Mouse (Mus musculus) spleen, adult 2 months (tissue): ENCODE data around the gene Shank3. TPM values are rescaled to one million over a fixed set of nuclear protein-coding genes. Genes with fewer than 3 reads are reported as not detected.

ENCODE experiments used
- DNase-seq, 2 experiments: peaks; one replicate each; pipeline versions ENCODE4 v3.0.0 to v3.0.0-alpha.2; 2012 to 2021; ENCODE audit warnings: low spot score in 2 of 2, low read depth in 1 of 2
- H3K27ac ChIP-seq: fragments of 200-500 bp; 2 replicates; pipeline ENCODE4 v1.5.1; 2012; ENCODE audit warnings: low read length, inconsistent platforms; ENCODE audit not compliant: insufficient read depth
- H3K27me3 ChIP-seq: fragments of 200-500 bp; 2 replicates; pipeline ENCODE4 v1.6.1; 2012; ENCODE audit warnings: mild to moderate bottlenecking, moderate library complexity, low read length, inconsistent platforms; ENCODE audit not compliant: control insufficient read depth, insufficient read depth
- H3K36me3 ChIP-seq: fragments of 200-500 bp; 2 replicates; pipeline ENCODE4 v1.6.1; 2012; ENCODE audit warnings: mild to moderate bottlenecking, low read length, inconsistent platforms; ENCODE audit not compliant: control insufficient read depth, insufficient read depth
- H3K4me1 ChIP-seq: fragments of 200-500 bp; 2 replicates; pipeline ENCODE4 v1.6.1; 2011; ENCODE audit warnings: inconsistent platforms; ENCODE audit not compliant: control insufficient read depth, insufficient read depth, insufficient read length
- H3K4me3 ChIP-seq: fragments of 200-500 bp; 2 replicates; pipeline ENCODE4 v1.5.1; 2011; ENCODE audit warnings: mild to moderate bottlenecking, inconsistent platforms; ENCODE audit not compliant: insufficient read depth, insufficient read length; ENCODE audit errors: extremely low read depth
- CTCF ChIP-seq: fragments of 200-500 bp; IDR thresholded peaks from 2 replicates; pipeline ENCODE4 v1.5.1; 2011; ENCODE audit warnings: mild to moderate bottlenecking, inconsistent platforms; ENCODE audit not compliant: insufficient read depth, insufficient read length, insufficient replicate concordance; ENCODE audit errors: extremely low read depth
- POLR2A ChIP-seq: fragments of 200-500 bp; IDR thresholded peaks from 2 replicates; pipeline ENCODE4 v1.6.1; 2011; ENCODE audit warnings: low read depth, low read length, inconsistent platforms
- WGBS: fragments of 180-500 bp; shearing (Covaris S2); methylation state at CpG from one replicate; pipeline ENCODE4 v1.1.7; 2018; 5-methylcytosine and 5-hydroxymethylcytosine counted together
- polyA plus RNA-seq: library from polyadenylated mRNA; depleted of rRNA; stranded (reverse); fragments of >200 nt; gene quantifications from 2 replicates; pipeline ENCODE4 v1.2.3, GENCODE M21; 2012

Shank3 gene
- polyA plus RNA-seq, 1 experiment, result 24.6 TPM

DNA sequence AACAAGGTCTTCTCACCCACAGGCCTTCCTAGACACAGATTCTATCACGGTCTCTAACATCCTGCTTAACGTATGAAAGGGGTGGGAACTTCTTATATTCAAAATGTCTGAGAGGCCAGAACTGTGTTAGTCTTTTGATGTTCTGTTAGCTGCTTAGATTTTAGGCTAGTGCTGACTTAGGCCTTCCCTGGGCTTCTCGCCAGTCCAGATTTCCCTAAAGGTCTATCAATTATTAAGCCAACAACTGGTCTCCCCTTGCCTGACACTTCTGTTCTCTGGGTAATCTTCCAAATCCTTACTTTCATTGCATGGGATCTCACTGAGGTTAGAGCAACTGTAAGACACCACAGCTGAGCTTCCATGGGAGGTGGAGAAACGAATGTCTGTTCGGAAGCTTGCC lies 89.7 kb downstream of the Shank3 start:
- 86% methylated on average over 5 of the region's 5 CpGs for WGBS
- no peaks in the 10 kb centered on the region for H3K36me3 ChIP-seq
- no peak for DNase-seq
- no peak overlapping the region for H3K27ac ChIP-seq
- no peaks in the 10 kb centered on the region; the same call in 1 of the 2 replicates for H3K4me1 ChIP-seq
- TF ChIP-seq CTCF, result no peak
- peaks cover 2% of the 10 kb centered on the region; the same call in 1 of the 2 replicates for H3K27me3 ChIP-seq
- no peak overlapping the region for H3K4me3 ChIP-seq

DNA sequence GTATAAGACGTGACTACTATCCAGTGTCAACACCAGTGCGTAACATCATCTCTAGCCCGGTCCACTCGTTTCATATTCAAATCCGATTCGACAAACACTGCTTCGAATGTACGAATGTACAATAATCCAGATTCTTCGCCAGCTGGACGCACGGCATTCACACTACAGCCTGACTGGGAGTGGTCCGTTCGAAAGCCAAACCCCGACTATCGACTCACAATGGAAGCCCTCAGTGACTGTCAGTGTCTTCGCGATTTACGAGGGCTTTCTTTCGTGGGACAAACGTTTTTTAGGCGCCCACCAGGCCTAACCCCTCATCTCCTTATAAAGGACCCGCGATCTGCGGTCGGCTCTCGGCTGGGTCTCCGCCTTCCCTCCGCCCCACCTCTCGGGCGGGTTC lies 91.9 kb downstream of the Shank3 start:
- TF ChIP-seq POLR2A, result no peak
- TF ChIP-seq CTCF, result no peak
- no peaks in the 10 kb centered on the region; the same call in 1 of the 2 replicates for H3K4me1 ChIP-seq
- peak overlapping the region; percentile 74 for H3K4me3 ChIP-seq
- H3K36me3 ChIP-seq, result no peaks in the 10 kb centered on the region
- no peak for DNase-seq
- H3K27ac ChIP-seq, result no peak overlapping the region
- peaks cover 2% of the 10 kb centered on the region; the same call in 1 of the 2 replicates for H3K27me3 ChIP-seq
- WGBS, result 3% methylated on average over 30 of the region's 30 CpGs

DNA sequence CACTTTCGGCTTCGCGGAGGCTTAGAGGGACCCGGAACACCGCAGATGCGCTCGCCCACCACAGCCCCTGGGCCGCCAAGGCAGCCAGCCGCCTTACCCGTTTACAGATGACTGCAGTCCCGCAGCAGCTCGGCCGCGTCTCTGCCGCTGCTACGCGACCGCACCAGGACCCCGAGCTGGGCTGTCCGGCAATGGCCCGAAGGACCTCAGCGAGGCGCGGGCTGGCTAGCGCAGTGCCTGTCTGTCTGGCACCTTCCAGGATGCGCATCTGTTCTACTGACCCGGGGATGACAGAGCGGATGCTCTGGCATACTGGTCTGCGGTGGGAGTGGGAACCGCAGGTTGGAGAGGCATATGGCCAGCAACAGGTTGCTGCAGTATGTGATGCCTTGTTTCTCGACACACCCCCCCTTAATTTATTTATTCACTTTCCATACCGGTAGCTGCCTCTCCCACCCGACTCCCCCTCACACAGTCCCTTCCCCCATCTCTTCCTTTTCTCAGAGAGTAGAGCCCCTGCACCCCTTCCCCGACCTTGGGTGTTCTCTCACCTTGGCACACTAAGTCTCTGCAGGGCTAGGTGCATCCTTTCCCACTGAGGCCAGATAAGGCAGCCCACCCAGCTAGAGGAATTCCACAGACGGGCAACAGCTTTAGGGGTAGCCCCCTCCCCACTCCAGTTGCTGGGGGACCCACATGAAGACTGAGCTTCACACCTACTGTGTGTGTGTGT lies 92.5 kb downstream of the Shank3 start, which contains the start of gene Rabl2:
Gene Rabl2, minus strand, starts transcription at position 201 of the 733 bp plus-strand sequence.
- no peaks in the 10 kb centered on the region; the same call in 1 of the 2 replicates for H3K4me1 ChIP-seq
- H3K27ac ChIP-seq, result no peak within 1 kb of the TSS
- TF ChIP-seq CTCF (no peak), POLR2A (no peak)
- WGBS, result 1% methylated on average over 35 of the region's 35 CpGs
- peaks cover 2% of the 10 kb centered on the region; the same call in 1 of the 2 replicates for H3K27me3 ChIP-seq
- H3K36me3 ChIP-seq, result no peaks in the 10 kb centered on the region
- peak within 1 kb of the TSS; percentile 74 for H3K4me3 ChIP-seq
- peak; percentile 32 to 73 for DNase-seq

DNA sequence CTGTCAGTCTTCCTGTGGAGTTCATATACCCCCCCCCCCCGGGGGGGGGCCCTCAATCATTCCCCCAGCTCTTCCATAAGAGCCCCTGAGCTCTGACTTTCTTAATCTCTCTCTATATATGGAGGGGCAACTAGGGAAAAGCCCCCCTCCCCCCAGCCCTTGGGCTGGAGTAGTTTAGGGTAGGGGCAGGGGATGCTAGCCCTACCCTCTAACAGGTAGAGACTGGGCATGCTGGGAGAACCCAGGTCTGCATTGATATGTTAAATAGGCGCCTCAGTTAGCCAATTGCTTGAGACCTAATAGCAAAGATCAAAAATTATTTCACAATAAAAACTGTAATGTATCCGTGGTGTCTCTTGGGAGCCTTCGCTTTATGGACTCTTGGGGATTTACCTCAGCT lies 93.1 kb downstream of the Shank3 start:
- Histone ChIP-seq H3K27me3 (peaks cover 2% of the 10 kb centered on the region; the same call in 1 of the 2 replicates), H3K36me3 (no peaks in the 10 kb centered on the region), H3K4me1 (no peaks in the 10 kb centered on the region; the same call in 1 of the 2 replicates), H3K27ac (no peak overlapping the region), H3K4me3 (no peak overlapping the region)
- 60% methylated on average over 4 of the region's 4 CpGs for WGBS
- DNase-seq, result no peak
- TF ChIP-seq CTCF, result no peak
- TF ChIP-seq POLR2A, result no peak

DNA sequence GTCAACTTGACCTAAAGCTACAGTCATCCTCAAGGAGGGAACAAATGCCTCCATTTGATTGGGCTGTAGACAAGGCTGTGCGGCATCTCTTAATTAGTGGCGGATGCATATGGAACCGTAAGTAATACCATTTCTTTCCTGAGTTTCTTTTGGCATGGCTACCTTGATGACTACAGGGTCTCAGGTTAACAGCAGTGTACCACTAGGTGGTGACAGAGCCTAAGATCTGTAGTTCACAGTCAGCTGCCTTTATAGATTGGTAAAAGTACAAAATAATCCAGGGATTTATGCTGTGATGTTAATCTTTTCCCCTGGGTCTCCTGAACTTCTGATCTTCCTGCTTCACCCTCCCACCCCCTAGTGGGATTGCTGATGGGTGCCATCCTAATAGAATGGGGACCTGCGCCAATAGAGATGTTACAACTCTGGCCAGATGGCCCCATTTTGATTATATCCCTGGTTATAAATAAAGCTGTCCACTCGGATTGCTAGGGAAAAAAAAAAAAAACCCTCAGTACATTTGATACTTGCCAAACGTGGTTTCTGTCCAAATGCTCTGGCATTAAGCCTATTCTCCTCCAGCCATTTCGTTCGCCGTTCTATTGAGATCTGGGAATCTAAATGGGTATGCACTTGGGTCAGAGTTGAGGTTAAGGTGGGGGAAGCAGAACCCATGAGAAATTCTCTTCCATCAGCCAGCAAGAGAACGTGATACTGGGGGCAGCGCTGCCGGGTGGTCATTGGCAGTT lies 106.6 kb downstream of the Shank3 start:
- TF ChIP-seq CTCF, result no peak
- TF ChIP-seq POLR2A, result no peak
- no peak for DNase-seq
- no peaks in the 10 kb centered on the region for H3K27me3 ChIP-seq
- H3K4me1 ChIP-seq, result no peaks in the 10 kb centered on the region
- no peaks in the 10 kb centered on the region for H3K36me3 ChIP-seq
- 73% methylated on average over 12 of the region's 12 CpGs for WGBS
- H3K4me3 ChIP-seq, result no peak overlapping the region
- H3K27ac ChIP-seq, result no peak overlapping the region

DNA sequence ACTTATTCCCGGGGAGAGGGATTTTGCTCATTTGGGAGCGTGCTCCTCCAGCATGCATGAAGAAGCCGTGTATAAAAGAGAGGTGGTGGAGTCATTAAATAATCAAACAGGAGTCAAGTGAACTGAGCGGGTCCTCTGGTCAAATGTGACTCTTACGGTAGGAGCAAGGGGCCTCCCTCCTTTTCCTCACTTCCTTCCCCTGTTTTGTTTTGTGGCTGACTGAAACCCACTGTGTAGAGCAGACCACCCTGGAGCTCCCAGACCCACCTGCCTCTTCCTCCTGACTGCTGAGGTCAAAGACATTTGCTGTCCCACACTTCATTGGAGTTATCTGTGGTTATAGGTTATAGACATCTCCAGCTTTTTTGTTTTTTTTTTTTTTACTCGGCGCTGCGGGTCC lies 108.1 kb downstream of the Shank3 start:
- no peak for TF ChIP-seq CTCF
- no peak for TF ChIP-seq POLR2A
- no peaks in the 10 kb centered on the region for H3K4me1 ChIP-seq
- no peak overlapping the region for H3K27ac ChIP-seq
- no peak for DNase-seq
- H3K4me3 ChIP-seq, result no peak overlapping the region; the same call in 1 of the 2 replicates
- no peaks in the 10 kb centered on the region for H3K36me3 ChIP-seq
- H3K27me3 ChIP-seq, result no peaks in the 10 kb centered on the region
- 21% methylated on average over 8 of the region's 8 CpGs for WGBS
